In genomic region chr11:42535286-42535685, GRCm38 (mm10) we compare ENCODE assay signal across 32 mouse cellular contexts.
DNase-seq lines count a peak whose midpoint lies in the region; ATAC-seq and TF ChIP-seq lines count a peak whose summit lies in the region.
"Had no signal": no experiment of that assay in that cellular context is flagged by ENCODE, and none has a peak within 500 bp of the region (broad histone marks: within the 10 kb centered on the region; RNA-seq: fewer than 3 reads in every experiment).

No protein-coding gene starts in this region.

- intact Hi-C loops in left cerebral cortex, postnatal 10 days (cut with DNase I): no loop called here
- intact Hi-C loops in left cerebral cortex, adult 2 months (cut with DNase I): loop anchor here (5.0 kb wide), 1 partner anchor 37 kb away; no protein-coding TSS in a partner anchor

- peak; percentile 30 to 58 for DNase-seq in frontal cortex, postnatal 36 days (ENCODE audit: low spot score in 2 of 2)
- no peak for DNase-seq in frontal cortex, postnatal 25 days (ENCODE audit: low spot score in 2 of 2)
- peak; percentile 45 to 57 for DNase-seq in left cerebral cortex, adult 18-20 months (ENCODE audit: low spot score in 2 of 2)
- DNase-seq in left cerebral cortex, postnatal 10 days (ENCODE audit: extremely low spot score in 1 of 2, low spot score in 2 of 2): no peak
- peak; percentile 83 for DNase-seq in brain, adult 2 months (ENCODE audit: low read depth, low spot score)
- DNase-seq in left cerebral cortex, adult 2 months (ENCODE audit: extremely low spot score in 1 of 2, low spot score in 2 of 2): peak; percentile 20 to 25
- no peak for DNase-seq in heart, postnatal 4 days
- DNase-seq: adrenal gland, postnatal 14 days; cerebellum, adult 8-10 months; cerebellum, postnatal 36 days; embryo, embryonic 11 days; gastrocnemius, postnatal 25 days; heart, adult 11 months; heart, postnatal 36 days; kidney, adult 9 months; kidney, postnatal 10 days; lung, embryonic 14.5 days; lung, postnatal 14 days had no signal

- no peak for TF ChIP-seq CTCF in left cerebral cortex, adult 2 months (IDR thresholded peaks at IDR 0.05)

- H3K4me3 ChIP-seq in left cerebral cortex, adult 2 months: no peak overlapping the region
- H3K4me3 ChIP-seq: embryonic facial prominence, embryonic 12.5 days; heart, embryonic 10.5 days; heart, embryonic 15.5 days; hindbrain, embryonic 13.5 days; limb, embryonic 12.5 days; liver, embryonic 15.5 days; midbrain, embryonic 10.5 days; myocyte; neural tube, embryonic 12.5 days had no signal

- peak overlapping the region; percentile 83 for H3K27ac ChIP-seq in left cerebral cortex, adult 2 months
- H3K27ac ChIP-seq: embryonic facial prominence, embryonic 12.5 days; heart, embryonic 10.5 days; heart, embryonic 15.5 days; hindbrain, embryonic 13.5 days; limb, embryonic 12.5 days; liver, embryonic 15.5 days; midbrain, embryonic 10.5 days; neural tube, embryonic 12.5 days had no signal

- ATAC-seq in megakaryocyte-erythroid progenitor cell, adult 5-6 weeks (replicated peaks; ENCODE audit: low FRiP score, low TSS enrichment, poor library complexity, severe bottlenecking): no peak
- ATAC-seq: CD4-positive, CD25-positive, alpha-beta regulatory T cell, adult 4 months; forebrain, embryonic 14.5 days; intestine, embryonic 16.5 days; midbrain, embryonic 16.5 days had no signal

Comparison
In these comparisons a context has a peak if more than half of its experiments do, and no peak if none do; other contexts are left out.
1. DNase-seq: peak in frontal cortex, postnatal 36 days (2 of 2), left cerebral cortex, adult 18-20 months (2 of 2), brain, adult 2 months (single experiment) and left cerebral cortex, adult 2 months (2 of 2); none in frontal cortex, postnatal 25 days (0 of 2), left cerebral cortex, postnatal 10 days (0 of 2) and heart, postnatal 4 days (single experiment).